Mouse (Mus musculus): ENCODE measurements around the gene Pigw.
A peak's percentile ranks its signal among the peaks of the same experiment; 100 is the strongest.

Pigw gene

GRCm38 (mm10) chr11:84879772-84880464 lies at the start of gene Pigw, which contains the start of gene Myo19:
TSS of gene Pigw (minus strand) at chr11:84880285.
TSS of gene Myo19 (plus strand) at chr11:84880148.
- DNase-seq (ENCODE audit: low spot score), result peak; percentile 88

GRCm38 (mm10) chr11:84920981-84921380 lies 40.9 kb upstream of the Pigw start:
- no peak for DNase-seq (ENCODE audit: low spot score)

GRCm38 (mm10) chr11:84919951-84920350 lies 39.9 kb upstream of the Pigw start:
- no peak for DNase-seq (ENCODE audit: low spot score)

- peak; percentile 67 for DNase-seq (ENCODE audit: low spot score)
Measured at GRCm38 (mm10) chr11:84919276-84919675, 39.2 kb upstream of the Pigw start.

- peak; percentile 88 for DNase-seq (ENCODE audit: low spot score)
Measured at GRCm38 (mm10) chr11:84918425-84918824, 38.3 kb upstream of the Pigw start.

- DNase-seq (ENCODE audit: low spot score), result no peak
Measured at GRCm38 (mm10) chr11:84916703-84917300, 36.7 kb upstream of the Pigw start.

- peak; percentile 96 for DNase-seq (ENCODE audit: low spot score)
Measured at GRCm38 (mm10) chr11:84916053-84916702, 36.1 kb upstream of the Pigw start, which contains the start of gene Znhit3. TSS of gene Znhit3 (minus strand) at chr11:84916366.

GRCm38 (mm10) chr11:84914673-84915072 lies 34.6 kb upstream of the Pigw start:
- DNase-seq (ENCODE audit: low spot score), result no peak

GRCm38 (mm10) chr11:84910411-84910810 lies 30.3 kb upstream of the Pigw start:
- no peak for DNase-seq (ENCODE audit: low spot score)

GRCm38 (mm10) chr11:84908480-84908879 lies 28.4 kb upstream of the Pigw start:
- DNase-seq (ENCODE audit: low spot score), result no peak

- no peak for DNase-seq (ENCODE audit: low spot score)
Measured at GRCm38 (mm10) chr11:84907081-84907480, 27.0 kb upstream of the Pigw start.

- no peak for DNase-seq (ENCODE audit: low spot score)
Measured at GRCm38 (mm10) chr11:84904597-84905144, 24.6 kb upstream of the Pigw start.

- no peak for DNase-seq (ENCODE audit: low spot score)
Measured at GRCm38 (mm10) chr11:84893113-84893512, 13.0 kb upstream of the Pigw start.

GRCm38 (mm10) chr11:84891705-84892104 lies 11.6 kb upstream of the Pigw start:
- no peak for DNase-seq (ENCODE audit: low spot score)

GRCm38 (mm10) chr11:84889492-84889891 lies 9.4 kb upstream of the Pigw start:
- DNase-seq (ENCODE audit: low spot score), result no peak

- no peak for DNase-seq (ENCODE audit: low spot score)
Measured at GRCm38 (mm10) chr11:84888025-84888424, 7.9 kb upstream of the Pigw start.

- DNase-seq (ENCODE audit: low spot score), result no peak
Measured at GRCm38 (mm10) chr11:84886767-84887511, 6.9 kb upstream of the Pigw start.

- no peak for DNase-seq (ENCODE audit: low spot score)
Measured at GRCm38 (mm10) chr11:84886236-84886635, 6.2 kb upstream of the Pigw start.

GRCm38 (mm10) chr11:84885238-84885637 lies 5.2 kb upstream of the Pigw start:
- no peak for DNase-seq (ENCODE audit: low spot score)

- no peak for DNase-seq (ENCODE audit: low spot score)
Measured at GRCm38 (mm10) chr11:84882346-84882745, 2.3 kb upstream of the Pigw start.

- DNase-seq (ENCODE audit: low spot score), result peak; percentile 14
Measured at GRCm38 (mm10) chr11:84880971-84881370, 886 bp upstream of the Pigw start.

- DNase-seq (ENCODE audit: low spot score), result peak; percentile 77
Measured at GRCm38 (mm10) chr11:84880465-84880961, 428 bp upstream of the Pigw start.
